Mouse (Mus musculus): ENCODE results near the gene Rnasel. TPM values are rescaled to one million over a fixed set of nuclear protein-coding genes. Genes with fewer than 3 reads are reported as not detected.

Rnasel gene
- total RNA-seq (2021): 10 to 100 TPM; 20.5 to 21.1 TPM

- DNase-seq: peak; percentile 82
These were observed at the start of gene Rnasel for GRCm38 (mm10) chr1:153749211-153749801. Gene Rnasel (plus strand): TSS chr1:153749426.

GRCm38 (mm10) chr1:153700448-153701063 is 48.7 kb upstream of the Rnasel start:
- DNase-seq: no peak

- DNase-seq: no peak
These were observed 47.8 kb upstream of the Rnasel start for GRCm38 (mm10) chr1:153701461-153701860.

- DNase-seq: no peak
These were observed 46.9 kb upstream of the Rnasel start for GRCm38 (mm10) chr1:153702166-153702852.

- DNase-seq: peak; percentile 22
These were observed 46.3 kb upstream of the Rnasel start for GRCm38 (mm10) chr1:153702853-153703410.

GRCm38 (mm10) chr1:153703445-153703991 is 45.7 kb upstream of the Rnasel start:
- peak; percentile 44 for DNase-seq

- DNase-seq: no peak
These were observed 45.1 kb upstream of the Rnasel start for GRCm38 (mm10) chr1:153704174-153704573.

GRCm38 (mm10) chr1:153704996-153705395 is 44.2 kb upstream of the Rnasel start:
- DNase-seq: no peak

GRCm38 (mm10) chr1:153708626-153709025 is 40.6 kb upstream of the Rnasel start:
- DNase-seq: no peak

- no peak for DNase-seq
These were observed 39.8 kb upstream of the Rnasel start for GRCm38 (mm10) chr1:153709451-153709850.

GRCm38 (mm10) chr1:153711544-153712262 is 37.5 kb upstream of the Rnasel start:
- DNase-seq: no peak

- no peak for DNase-seq
These were observed 36.6 kb upstream of the Rnasel start for GRCm38 (mm10) chr1:153712633-153713032.

GRCm38 (mm10) chr1:153717990-153718389 is 31.2 kb upstream of the Rnasel start:
- no peak for DNase-seq

- DNase-seq: no peak
These were observed 28.3 kb upstream of the Rnasel start for GRCm38 (mm10) chr1:153720935-153721334.

GRCm38 (mm10) chr1:153721565-153722310 is 27.5 kb upstream of the Rnasel start:
- DNase-seq: no peak

- DNase-seq: no peak
These were observed 25.8 kb upstream of the Rnasel start for GRCm38 (mm10) chr1:153723426-153723825.

GRCm38 (mm10) chr1:153726636-153727035 is 22.6 kb upstream of the Rnasel start:
- DNase-seq: no peak

- no peak for DNase-seq
These were observed 19.4 kb upstream of the Rnasel start for GRCm38 (mm10) chr1:153729806-153730205.

- peak; percentile 77 for DNase-seq
These were observed 18.6 kb upstream of the Rnasel start for GRCm38 (mm10) chr1:153730671-153731070.

GRCm38 (mm10) chr1:153733181-153733580 is 16.0 kb upstream of the Rnasel start:
- DNase-seq: no peak

GRCm38 (mm10) chr1:153734866-153735265 is 14.4 kb upstream of the Rnasel start:
- DNase-seq: no peak

- DNase-seq: no peak
These were observed 13.1 kb upstream of the Rnasel start for GRCm38 (mm10) chr1:153736096-153736495.

All from heart, postnatal 4 days (tissue).